Mouse (Mus musculus): Measurements from ENCODE around the gene Slc11a1. TPM values are rescaled to one million over a fixed set of nuclear protein-coding genes. Genes with fewer than 3 reads are reported as not detected.

The Slc11a1 gene
- total and polyA plus RNA-seq, 3 experiments: 0.11 TPM; not detected in 2

DNA sequence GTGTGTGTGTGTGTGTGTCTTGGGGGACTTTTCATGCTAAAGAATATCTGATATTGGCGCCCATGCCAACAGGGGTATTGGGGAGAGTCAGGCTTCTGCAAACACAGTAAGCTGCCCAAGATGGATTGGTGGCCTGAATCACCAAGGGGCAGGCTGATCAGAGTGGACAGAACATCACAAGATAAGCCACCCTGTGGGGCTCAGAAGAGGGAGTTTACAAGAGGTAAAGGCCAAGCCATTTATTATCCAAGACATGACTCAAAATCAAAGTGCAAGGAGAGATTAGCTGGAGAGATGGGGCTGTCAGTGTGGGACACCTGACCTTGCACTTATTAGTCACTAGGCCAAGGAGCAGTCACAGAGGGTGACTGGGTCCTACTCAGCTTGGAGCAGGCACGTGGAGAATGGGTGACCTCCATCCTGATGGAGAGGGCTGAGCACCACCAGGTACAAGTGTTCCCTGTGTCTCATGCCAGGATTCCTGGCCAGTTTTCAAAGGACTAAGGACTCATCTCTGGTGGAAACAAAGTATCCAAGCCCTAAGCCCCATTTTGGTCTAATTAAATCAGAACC lies 36.8 kb downstream of the Slc11a1 start:
- DNase-seq (ENCODE audit: low read depth, low spot score): no peak
- no peak overlapping the region for H3K9ac ChIP-seq (ENCODE audit: control insufficient read depth, low read depth, low read length, poor library complexity, severe bottlenecking)

DNA sequence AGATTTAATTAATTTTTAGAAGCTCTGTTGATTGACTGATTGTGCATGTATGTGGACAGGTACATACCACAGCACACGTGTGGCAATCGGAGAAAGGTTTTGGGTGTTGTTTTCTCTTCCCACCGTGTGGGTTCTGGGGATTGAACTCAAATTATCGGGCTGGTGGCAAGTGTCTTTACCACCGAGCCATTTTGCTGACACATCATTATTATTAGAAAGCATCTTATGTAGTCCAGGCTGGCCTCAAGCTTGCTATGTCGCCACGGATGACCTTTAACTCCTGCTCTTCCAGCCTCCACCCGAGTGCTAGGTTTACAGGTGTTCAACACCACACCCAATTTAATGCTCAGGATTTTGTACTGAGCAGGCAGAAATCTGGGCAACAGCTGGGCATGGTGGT lies 37.7 kb downstream of the Slc11a1 start:
- DNase-seq (ENCODE audit: low read depth, low spot score): no peak
- no peak overlapping the region for H3K27ac ChIP-seq (ENCODE audit: control insufficient read depth, low read depth, low read length)
- peaks cover 3 to 7% of the 10 kb centered on the region in 2 experiments; a peak in 3 of 4 replicates for H3K4me1 ChIP-seq (ENCODE audit: control insufficient read depth in 1 of 2, insufficient read depth in 2 of 2, low read length in 2 of 2)
- no peaks in the 10 kb centered on the region for H3K27me3 ChIP-seq (ENCODE audit: control insufficient read depth in 1 of 2, insufficient read depth in 2 of 2, low read length in 2 of 2)
- no peak overlapping the region for H3K9ac ChIP-seq (ENCODE audit: control insufficient read depth, low read depth, low read length, poor library complexity, severe bottlenecking)
- TF ChIP-seq MEF2A (IDR thresholded peaks at IDR 0.05; ENCODE audit: extremely low read depth, insufficient replicate concordance, low read depth, low read length, poor library complexity, severe bottlenecking) (no peak), MAFK (IDR thresholded peaks at IDR 0.05; ENCODE audit: borderline replicate concordance, low read depth, low read length) (peak; percentile 44; the same call in 1 of the 2 replicates)
- H3K9me3 ChIP-seq (replicated peaks; ENCODE audit: insufficient read depth, low read length): no peaks in the 10 kb centered on the region
- no peaks in the 10 kb centered on the region for H3K79me2 ChIP-seq (ENCODE audit: control insufficient read depth, insufficient read depth, low read length, poor library complexity)
- peaks cover 0 to 4% of the 10 kb centered on the region in 2 experiments; a peak in 2 of 4 replicates for H3K36me3 ChIP-seq (ENCODE audit: control insufficient read depth in 1 of 2, insufficient read depth in 2 of 2, low read length in 2 of 2)
- no peak overlapping the region for H3K4me3 ChIP-seq (ENCODE audit: control insufficient read depth in 1 of 2, insufficient read depth in 1 of 2, low read depth in 2 of 2, low read length in 2 of 2)

More for the DNA sequence above, 36.8 kb downstream of the Slc11a1 start:
- H3K9me3 ChIP-seq (replicated peaks; ENCODE audit: insufficient read depth, low read length): no peaks in the 10 kb centered on the region
- TF ChIP-seq KAT2A (conservative IDR thresholded peaks at IDR 0.05; ENCODE audit: low read depth, low read length): no peak
- TF ChIP-seq NELFE (IDR thresholded peaks at IDR 0.05; ENCODE audit: low read depth, low read length): no peak
- no peak for TF ChIP-seq GABPA (IDR thresholded peaks at IDR 0.05; ENCODE audit: low read depth, low read length)
- TF ChIP-seq NRF1 (IDR thresholded peaks at IDR 0.05; ENCODE audit: insufficient read depth, low read depth, low read length, poor library complexity, severe bottlenecking): no peak
- TF ChIP-seq MAFK (IDR thresholded peaks at IDR 0.05; ENCODE audit: borderline replicate concordance, low read depth, low read length): no peak
- no peak for TF ChIP-seq TAL1 (IDR thresholded peaks at IDR 0.05; ENCODE audit: low read length)
- TF ChIP-seq ZMIZ1 (IDR thresholded peaks at IDR 0.05; ENCODE audit: low read depth, low read length): no peak
- no peak for TF ChIP-seq ELF1 (IDR thresholded peaks at IDR 0.05; ENCODE audit: low read depth, low read length)
- no peak for TF ChIP-seq BHLHE40 (IDR thresholded peaks at IDR 0.05; ENCODE audit: borderline replicate concordance, low read depth, low read length)
- TF ChIP-seq MYC (IDR thresholded peaks at IDR 0.05; ENCODE audit: low read depth, low read length): no peak
- no peak for TF ChIP-seq CTCF (IDR thresholded peaks at IDR 0.05 in 2 of 3, conservative IDR thresholded peaks at IDR 0.05 in 1 of 3; ENCODE audit: control insufficient read depth in 1 of 3, insufficient read depth in 1 of 3, low read depth in 2 of 3, low read length in 3 of 3, poor library complexity in 1 of 3, severe bottlenecking in 1 of 3)
- no peak for TF ChIP-seq EP300 (IDR thresholded peaks at IDR 0.05; ENCODE audit: low read depth in 1 of 2, low read length in 2 of 2)
- no peak for TF ChIP-seq TCF12 (IDR thresholded peaks at IDR 0.05; ENCODE audit: low read depth, low read length)
- no peak for TF ChIP-seq CHD2 (IDR thresholded peaks at IDR 0.05; ENCODE audit: low read length)
- TF ChIP-seq RAD21 (IDR thresholded peaks at IDR 0.05; ENCODE audit: low read depth, low read length): no peak
- TF ChIP-seq HCFC1 (IDR thresholded peaks at IDR 0.05; ENCODE audit: low read depth, low read length): no peak
- no peak for TF ChIP-seq POLR2AphosphoS5 (IDR thresholded peaks at IDR 0.05; ENCODE audit: borderline replicate concordance, low read depth, low read length)
- TF ChIP-seq SMC3 (IDR thresholded peaks at IDR 0.05; ENCODE audit: low read depth, low read length): no peak
- H3K4me1 ChIP-seq (ENCODE audit: control insufficient read depth in 1 of 2, insufficient read depth in 2 of 2, low read length in 2 of 2): peaks cover 3 to 7% of the 10 kb centered on the region in 2 experiments; a peak in 3 of 4 replicates
- no peak overlapping the region for H3K4me3 ChIP-seq (ENCODE audit: control insufficient read depth in 1 of 2, insufficient read depth in 1 of 2, low read depth in 2 of 2, low read length in 2 of 2)
- H3K27me3 ChIP-seq (ENCODE audit: control insufficient read depth in 1 of 2, insufficient read depth in 2 of 2, low read length in 2 of 2): no peaks in the 10 kb centered on the region
- H3K79me2 ChIP-seq (ENCODE audit: control insufficient read depth, insufficient read depth, low read length, poor library complexity): no peaks in the 10 kb centered on the region
- H3K27ac ChIP-seq (ENCODE audit: control insufficient read depth, low read depth, low read length): no peak overlapping the region
- H3K36me3 ChIP-seq (ENCODE audit: control insufficient read depth in 1 of 2, insufficient read depth in 2 of 2, low read length in 2 of 2): peaks cover 0 to 4% of the 10 kb centered on the region in 2 experiments; a peak in 2 of 4 replicates
